Mouse (Mus musculus) gastrocnemius, postnatal 4 days (tissue): ENCODE results near the gene Lhfp. TPM values are rescaled to one million over a fixed set of nuclear protein-coding genes. Genes with fewer than 3 reads are reported as not detected.
"Not testable (repeated sequence)": the region's sequence is repeated elsewhere in the genome, so short reads cannot be mapped to it uniquely, and the experiment has no call there.

Source experiments
- DNase-seq, 2 experiments: peaks; one replicate each; pipeline ENCODE4 v3.0.0; 2021 to 2022; ENCODE audit warnings: low spot score in 2 of 2, mixed read lengths in 2 of 2
- total RNA-seq, 2 experiments: library from RNA; stranded (reverse); gene quantifications; 2 replicates each; pipeline ENCODE4 v1.2.3; 2021

The Lhfp gene
- total RNA-seq, 2 experiments from 2014 or later = 56.3 to 64.3 TPM

- peak; percentile 23 to 27 for DNase-seq
These were observed 212.0 kb downstream of the Lhfp start for GRCm38 (mm10) chr3:53253223-53253832.

GRCm38 (mm10) chr3:53258657-53259158 is 217.4 kb downstream of the Lhfp start:
- no peak for DNase-seq

DNA sequence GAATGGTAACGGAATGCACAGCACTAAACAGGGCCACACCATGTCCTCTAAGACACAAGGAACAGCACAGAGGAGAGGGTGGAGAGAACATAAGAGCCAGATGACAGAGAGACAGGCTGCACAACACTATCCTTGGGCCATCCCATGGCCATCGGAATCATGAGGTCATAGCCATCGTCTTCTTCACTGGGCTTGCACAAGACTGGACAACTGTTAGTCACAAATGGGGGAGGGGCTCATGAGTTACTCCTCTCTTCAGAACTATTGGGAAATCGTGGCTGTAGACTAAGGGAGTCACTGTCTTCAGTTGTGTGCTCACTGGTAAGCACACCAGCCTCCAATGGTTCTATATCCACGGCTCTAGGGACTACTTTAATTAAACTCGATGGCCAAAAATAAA is 224.8 kb downstream of the Lhfp start:
- no peak for DNase-seq

GRCm38 (mm10) chr3:53267046-53267445 is 225.7 kb downstream of the Lhfp start:
- DNase-seq = no peak

- DNase-seq = no peak
These were observed 231.9 kb downstream of the Lhfp start for GRCm38 (mm10) chr3:53273220-53273619.

- DNase-seq = no peak
These were observed 236.7 kb downstream of the Lhfp start for GRCm38 (mm10) chr3:53277993-53278392.

GRCm38 (mm10) chr3:53282005-53282404 is 240.7 kb downstream of the Lhfp start:
- DNase-seq = not testable (repeated sequence)

GRCm38 (mm10) chr3:53284023-53284422 is 242.7 kb downstream of the Lhfp start:
- DNase-seq = no peak

GRCm38 (mm10) chr3:53284471-53285177 is 243.3 kb downstream of the Lhfp start:
- no peak for DNase-seq

DNA sequence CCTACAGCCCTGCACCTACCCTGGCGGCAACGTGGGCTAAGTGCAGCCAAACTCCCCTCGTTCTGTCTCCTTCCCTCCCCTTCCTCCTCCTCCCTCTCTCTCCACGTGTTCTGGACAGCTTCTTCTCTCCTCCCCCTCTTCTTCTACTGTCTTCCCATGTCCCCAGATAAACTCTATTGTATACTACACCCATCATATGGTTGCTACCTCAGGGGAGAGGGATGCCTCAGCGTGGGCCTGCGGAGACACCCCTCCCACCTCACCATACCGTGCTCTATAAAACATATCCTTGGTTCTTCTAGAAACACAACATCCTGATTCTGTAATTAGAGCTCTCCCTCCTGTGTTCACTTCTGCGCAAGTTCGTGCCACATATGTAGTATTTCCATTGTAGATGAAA is 247.3 kb downstream of the Lhfp start:
- no peak for DNase-seq

DNA sequence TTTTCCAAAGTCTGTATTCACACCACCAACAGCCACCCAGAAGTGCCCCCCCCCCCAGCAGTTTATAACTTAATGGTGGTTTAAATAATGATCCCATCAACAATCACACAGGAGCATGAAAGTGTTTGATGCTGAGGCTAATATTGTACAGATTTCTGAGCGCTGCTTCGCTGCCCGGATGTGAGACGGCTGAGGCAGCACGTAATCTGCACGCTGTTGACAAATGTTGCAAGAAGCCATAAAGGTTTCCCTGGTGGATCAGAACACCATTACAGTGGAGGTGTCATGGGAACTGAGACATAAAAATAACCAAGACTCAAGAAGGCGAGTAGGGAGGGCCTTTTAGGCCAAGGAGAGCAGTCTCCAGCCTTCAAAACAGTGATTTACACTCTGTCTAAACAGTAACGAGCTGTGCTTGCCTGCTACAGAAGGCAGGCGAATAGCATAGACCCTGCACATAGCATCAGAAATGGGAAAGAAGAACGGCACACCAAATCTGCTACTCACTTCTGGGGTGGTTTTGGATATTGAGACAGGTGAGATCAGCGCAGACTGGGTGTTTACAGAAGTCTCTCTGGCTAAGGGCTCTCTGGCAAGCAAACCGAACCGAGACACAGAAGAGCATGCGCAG is 248.4 kb downstream of the Lhfp start:
- no peak for DNase-seq

DNA sequence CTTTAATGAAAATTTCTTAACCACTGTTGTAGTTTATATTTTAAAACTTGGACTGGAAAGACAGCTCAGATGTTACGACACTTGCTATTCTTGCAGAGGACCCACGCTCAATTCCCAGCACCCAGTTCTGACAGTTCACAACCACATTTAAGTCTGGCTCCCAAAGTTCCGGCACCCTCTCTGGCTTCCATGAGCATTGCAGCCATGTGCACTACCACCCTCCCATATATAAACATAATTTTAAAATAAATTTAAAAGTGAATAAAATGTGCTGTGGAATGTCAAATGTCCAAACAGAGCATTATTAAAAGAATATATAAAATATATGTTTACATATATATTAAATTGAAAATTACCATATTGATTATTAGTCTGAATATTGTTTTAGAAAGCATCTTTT is 249.9 kb downstream of the Lhfp start:
- no peak for DNase-seq

- no peak for DNase-seq
These were observed 250.6 kb downstream of the Lhfp start for GRCm38 (mm10) chr3:53291945-53292344.

DNA sequence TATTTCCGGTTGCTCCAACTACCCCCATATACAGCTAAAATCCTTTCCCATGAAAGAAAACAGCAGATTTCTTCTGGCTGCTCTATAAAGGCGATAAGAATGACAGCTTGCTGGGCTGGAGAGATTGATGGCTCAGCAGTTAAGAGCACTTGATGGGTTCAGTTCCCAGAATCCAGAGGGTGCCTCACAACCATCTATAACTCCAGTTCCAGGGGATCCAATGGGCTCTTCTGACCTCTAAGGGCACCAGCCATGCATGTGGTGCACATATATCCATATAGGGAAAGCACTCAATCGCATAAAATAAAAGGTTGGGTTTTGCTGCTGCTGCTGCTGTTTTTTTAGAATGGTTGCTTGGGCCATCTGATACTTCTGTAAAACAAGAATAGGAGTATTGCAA is 251.1 kb downstream of the Lhfp start:
- no peak for DNase-seq

- DNase-seq = no peak
These were observed 251.7 kb downstream of the Lhfp start for GRCm38 (mm10) chr3:53292979-53293378.

DNA sequence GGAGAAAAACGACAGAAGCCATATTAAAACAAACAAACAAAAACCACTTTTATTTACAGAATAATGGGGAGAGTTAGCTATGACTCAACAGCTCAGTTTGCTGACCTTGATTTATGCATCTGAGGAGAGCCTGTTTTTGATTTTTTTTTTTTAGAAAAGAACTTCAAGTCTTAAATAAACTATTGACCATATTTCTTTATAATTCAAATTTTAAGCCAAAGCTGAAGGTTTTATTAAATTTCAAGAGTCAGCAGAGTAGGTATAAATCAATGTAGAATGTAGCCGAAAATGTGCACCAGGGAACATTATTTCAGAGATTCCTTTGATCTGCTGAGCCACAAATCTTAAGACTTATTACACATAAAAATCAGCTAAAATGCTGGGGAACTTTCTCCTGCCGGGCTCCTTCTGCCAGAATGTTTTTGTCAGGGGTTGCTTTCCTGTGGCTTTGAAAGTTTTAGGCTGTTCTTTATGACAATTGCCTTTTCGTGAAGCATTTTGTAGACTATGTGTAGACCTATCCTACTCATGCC is 252.6 kb downstream of the Lhfp start:
- no peak for DNase-seq

- DNase-seq = no peak
These were observed 253.5 kb downstream of the Lhfp start for GRCm38 (mm10) chr3:53294855-53295254.

DNA sequence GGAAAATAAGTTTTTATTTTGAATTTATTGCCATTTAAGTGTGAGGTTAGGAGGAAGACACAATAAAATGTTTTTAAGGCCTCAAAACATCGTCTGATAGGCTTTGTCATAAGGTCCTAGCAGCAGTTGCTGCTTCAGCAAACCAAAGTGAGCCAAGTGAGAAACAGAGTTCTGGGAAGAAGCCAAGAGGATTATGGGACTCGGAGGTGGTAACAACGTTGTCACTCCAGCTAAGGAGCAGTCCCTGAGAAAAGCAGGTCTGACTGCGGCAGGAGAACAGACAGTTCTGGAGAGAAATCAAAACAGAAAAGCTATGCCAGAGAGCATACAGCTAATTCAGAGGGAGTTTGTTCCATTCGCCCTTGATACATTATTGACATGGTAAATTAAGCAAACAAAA is 260.5 kb downstream of the Lhfp start:
- DNase-seq = no peak

GRCm38 (mm10) chr3:53304123-53304900 is 263.0 kb downstream of the Lhfp start:
- no peak for DNase-seq

GRCm38 (mm10) chr3:53305860-53306259 is 264.5 kb downstream of the Lhfp start:
- no peak for DNase-seq

DNA sequence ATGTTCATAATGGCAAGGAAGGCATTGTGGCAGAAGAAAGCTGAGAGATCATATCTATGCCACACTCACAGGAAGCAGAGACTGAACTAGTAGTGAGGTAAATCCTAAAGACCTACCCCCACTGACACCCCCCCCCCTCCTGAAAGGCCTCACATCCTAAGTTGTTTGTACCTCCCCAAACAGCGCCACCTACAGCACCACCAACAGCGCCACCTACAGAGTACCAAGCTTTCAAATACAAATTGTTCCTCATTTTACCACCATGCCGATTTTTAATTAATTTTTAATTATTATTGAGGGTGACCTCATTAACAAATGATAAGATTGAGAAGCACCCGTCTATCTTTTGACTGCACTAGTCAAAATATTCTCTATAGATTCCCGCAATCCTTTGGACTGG is 267.3 kb downstream of the Lhfp start:
- DNase-seq = no peak
